Mouse (Mus musculus) embryonic facial prominence, embryonic 10.5 days (tissue): ENCODE data around the gene Aco2. TPM values are rescaled to one million over a fixed set of nuclear protein-coding genes. Genes with fewer than 3 reads are reported as not detected.

Experiments
- DNase-seq: peaks from one replicate; pipeline ENCODE4 v3.0.0-alpha.2; 2017; ENCODE audit warnings: low spot score
- H3K27ac ChIP-seq: fragments of 300-500 bp; sonication (generic); replicated peaks from 2 replicates; pipeline ENCODE4 v1.5.1; 2016; ENCODE audit warnings: mild to moderate bottlenecking
- H3K27me3 ChIP-seq: fragments of 300-500 bp; sonication (generic); replicated peaks from 2 replicates; pipeline ENCODE4 v1.6.1; 2016; ENCODE audit warnings: low read depth, mild to moderate bottlenecking; ENCODE audit not compliant: poor library complexity, severe bottlenecking
- H3K36me3 ChIP-seq: fragments of 300-500 bp; sonication (generic); replicated peaks from 2 replicates; pipeline ENCODE4 v1.6.1; 2016; ENCODE audit warnings: mild to moderate bottlenecking, moderate library complexity
- H3K4me1 ChIP-seq: fragments of 300-500 bp; sonication (generic); 2 replicates; pipeline ENCODE4 v1.6.1; 2016
- H3K4me3 ChIP-seq: fragments of 300-500 bp; sonication (generic); 2 replicates; pipeline ENCODE4 v1.5.1; 2016; ENCODE audit warnings: mild to moderate bottlenecking, moderate library complexity
- H3K9me3 ChIP-seq: fragments of 300-500 bp; sonication (generic); 2 replicates; pipeline ENCODE4 v1.6.1; 2016; ENCODE audit warnings: mild to moderate bottlenecking
- WGBS: fragments of 180-500 bp; shearing (Covaris S2); methylation state at CpG from one replicate; pipeline ENCODE4 v1.1.7; 2016; 5-methylcytosine and 5-hydroxymethylcytosine counted together
- polyA plus RNA-seq: library from polyadenylated mRNA; unstranded; fragments of >200 nt; fragmentation: Nextera tagmentation; extraction: Ambion mirVana; gene quantifications from 2 replicates; pipeline ENCODE4 v1.2.1, GENCODE M21; 2016

The Aco2 gene
- polyA plus RNA-seq, 1 experiment from 2014 or later, result 153 TPM

DNA sequence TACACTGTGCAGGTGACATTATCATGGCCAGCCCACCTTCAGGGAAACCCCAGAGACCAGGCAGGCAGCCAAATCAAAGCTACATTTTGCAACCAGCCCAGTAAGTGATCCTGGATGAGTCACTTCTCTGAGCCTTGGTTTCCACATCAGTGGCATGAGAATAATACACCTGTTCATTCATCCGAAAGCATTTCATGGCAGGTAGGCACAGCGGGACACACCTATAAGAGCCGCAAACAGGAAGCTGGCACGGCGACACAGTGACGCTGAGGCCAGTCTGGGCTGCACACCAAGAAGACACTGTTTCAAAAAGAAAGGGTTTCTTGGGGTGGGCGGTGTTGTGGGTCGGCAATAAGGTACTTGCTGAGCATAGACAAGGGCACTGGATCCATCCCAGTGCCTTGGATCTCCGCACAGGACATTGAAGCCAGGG lies 82.1 kb downstream of the Aco2 start:
- H3K27me3 ChIP-seq, result no peaks in the 10 kb centered on the region
- H3K4me1 ChIP-seq, result 0 out of 2 replicates have a peak, but pooled peaks cover 6% of the 10 kb centered on the region
- H3K9me3 ChIP-seq, result no peaks in the 10 kb centered on the region
- no peak for DNase-seq
- H3K4me3 ChIP-seq, result no peak overlapping the region
- peaks cover 27% of the 10 kb centered on the region; the same call in 1 of the 2 replicates for H3K36me3 ChIP-seq
- 96% methylated on average over 9 of the region's 9 CpGs for WGBS
- no peak overlapping the region for H3K27ac ChIP-seq

DNA sequence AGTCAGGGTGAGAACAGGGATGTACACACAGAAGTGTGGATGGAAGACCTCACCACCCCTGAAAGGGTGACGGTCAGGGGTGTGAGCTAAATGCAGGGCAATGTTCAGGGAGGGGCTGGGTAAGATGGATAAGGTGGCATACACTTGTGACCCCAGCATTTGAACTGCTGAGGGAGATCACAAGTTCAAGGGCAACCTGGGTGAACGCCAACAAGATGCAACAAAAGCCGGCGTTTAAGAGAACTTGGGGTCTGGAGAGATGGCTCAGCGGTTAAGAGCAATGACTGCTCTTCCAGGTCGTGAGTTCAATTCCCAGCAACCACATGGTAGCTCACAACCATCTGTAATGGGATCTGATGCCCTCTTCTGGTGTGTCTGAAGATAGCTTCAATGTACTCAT lies 82.6 kb downstream of the Aco2 start:
- peaks cover 27% of the 10 kb centered on the region; the same call in 1 of the 2 replicates for H3K36me3 ChIP-seq
- no peak for DNase-seq
- peaks cover 5% of the 10 kb centered on the region for H3K4me1 ChIP-seq
- H3K4me3 ChIP-seq, result no peak overlapping the region
- H3K27ac ChIP-seq, result no peak overlapping the region
- WGBS, result 92% methylated on average over 6 of the region's 6 CpGs
- H3K27me3 ChIP-seq, result no peaks in the 10 kb centered on the region
- no peaks in the 10 kb centered on the region for H3K9me3 ChIP-seq

DNA sequence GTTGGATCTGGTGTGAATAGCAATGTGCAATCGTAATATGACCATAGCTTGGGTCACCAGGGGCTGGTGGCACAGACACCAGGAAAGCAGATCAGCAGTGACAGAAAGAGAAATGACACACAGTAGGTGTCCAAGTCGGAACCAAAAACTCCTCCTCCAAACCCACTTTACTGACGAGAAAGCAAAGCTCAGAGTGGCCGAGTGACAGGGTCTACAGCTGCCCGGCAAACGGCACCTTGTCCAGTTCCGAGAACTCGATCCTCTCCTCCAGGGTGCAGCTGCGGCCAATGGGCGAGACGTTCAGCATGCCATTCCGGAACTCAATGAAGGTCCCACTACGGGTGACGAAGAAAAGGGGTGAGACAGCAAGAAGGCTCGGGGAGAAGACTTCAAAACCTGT lies 83.3 kb downstream of the Aco2 start:
- H3K27me3 ChIP-seq, result no peaks in the 10 kb centered on the region
- 91% methylated on average over 15 of the region's 15 CpGs for WGBS
- H3K9me3 ChIP-seq, result no peaks in the 10 kb centered on the region
- H3K4me1 ChIP-seq, result peaks cover 8% of the 10 kb centered on the region
- H3K36me3 ChIP-seq, result peaks cover 27% of the 10 kb centered on the region; the same call in 1 of the 2 replicates
- no peak for DNase-seq
- H3K4me3 ChIP-seq, result no peak overlapping the region
- no peak overlapping the region for H3K27ac ChIP-seq

GRCm38 (mm10) chr15:81956457-81956856 lies 84.3 kb downstream of the Aco2 start:
- WGBS, result 56% methylated on average over 8 of the region's 8 CpGs
- H3K9me3 ChIP-seq, result no peaks in the 10 kb centered on the region
- H3K4me3 ChIP-seq, result no peak overlapping the region
- H3K27me3 ChIP-seq, result no peaks in the 10 kb centered on the region
- no peak overlapping the region for H3K27ac ChIP-seq
- DNase-seq, result peak; percentile 65
- peaks cover 14% of the 10 kb centered on the region for H3K4me1 ChIP-seq
- H3K36me3 ChIP-seq, result peaks cover 21% of the 10 kb centered on the region; the same call in 1 of the 2 replicates

DNA sequence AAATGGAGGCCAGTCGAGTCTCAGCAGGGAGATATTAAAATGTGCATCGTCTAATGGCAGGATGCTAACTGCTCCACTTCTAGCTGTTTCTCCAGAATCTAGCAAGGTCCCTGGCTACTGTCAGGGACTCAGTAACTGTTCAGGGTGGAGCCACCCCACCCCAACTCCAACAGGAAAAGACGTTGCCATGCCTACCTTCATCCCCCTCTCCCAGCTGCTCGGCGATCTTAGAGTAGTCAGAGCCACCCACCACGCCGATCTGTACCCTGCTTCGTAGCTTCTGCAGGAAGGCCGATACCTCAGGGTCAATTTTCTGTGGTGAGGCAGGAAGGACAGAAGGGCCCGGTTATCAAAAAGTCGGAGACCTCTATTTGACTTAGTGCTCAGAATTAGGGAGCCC lies 85.5 kb downstream of the Aco2 start:
- 89% methylated on average over 11 of the region's 11 CpGs for WGBS

DNA sequence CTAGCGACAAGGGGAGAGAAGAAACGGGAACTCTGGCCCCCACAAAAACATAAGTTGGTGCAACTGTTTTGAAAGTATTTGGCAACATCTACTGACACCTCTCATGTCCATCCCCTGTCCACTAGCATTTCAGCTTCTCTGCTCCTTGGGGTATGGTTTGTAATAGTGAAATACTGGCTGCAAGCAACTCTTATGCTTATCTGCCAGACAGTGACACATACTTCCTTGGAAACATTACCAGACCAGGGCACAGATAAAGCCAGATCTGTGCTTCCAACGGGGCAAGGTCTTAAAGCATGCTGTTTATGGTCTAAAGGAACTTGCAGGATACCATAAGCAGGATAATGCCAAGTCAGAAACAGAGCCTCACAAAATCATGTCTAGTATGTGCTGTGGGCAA lies 86.8 kb downstream of the Aco2 start:
- Histone ChIP-seq H3K27ac (no peak overlapping the region), H3K4me1 (peaks cover 14% of the 10 kb centered on the region), H3K27me3 (no peaks in the 10 kb centered on the region), H3K36me3 (peaks cover 19% of the 10 kb centered on the region; the same call in 1 of the 2 replicates), H3K9me3 (no peaks in the 10 kb centered on the region), H3K4me3 (no peak overlapping the region)
- WGBS, result 93% methylated on average over 3 of the region's 3 CpGs
- DNase-seq, result no peak

More for the DNA sequence above, 85.5 kb downstream of the Aco2 start:
- no peak overlapping the region for H3K27ac ChIP-seq
- H3K27me3 ChIP-seq, result no peaks in the 10 kb centered on the region
- peaks cover 19% of the 10 kb centered on the region; the same call in 1 of the 2 replicates for H3K36me3 ChIP-seq
- DNase-seq, result no peak
- no peaks in the 10 kb centered on the region for H3K9me3 ChIP-seq
- H3K4me3 ChIP-seq, result no peak overlapping the region
- H3K4me1 ChIP-seq, result peaks cover 14% of the 10 kb centered on the region

DNA sequence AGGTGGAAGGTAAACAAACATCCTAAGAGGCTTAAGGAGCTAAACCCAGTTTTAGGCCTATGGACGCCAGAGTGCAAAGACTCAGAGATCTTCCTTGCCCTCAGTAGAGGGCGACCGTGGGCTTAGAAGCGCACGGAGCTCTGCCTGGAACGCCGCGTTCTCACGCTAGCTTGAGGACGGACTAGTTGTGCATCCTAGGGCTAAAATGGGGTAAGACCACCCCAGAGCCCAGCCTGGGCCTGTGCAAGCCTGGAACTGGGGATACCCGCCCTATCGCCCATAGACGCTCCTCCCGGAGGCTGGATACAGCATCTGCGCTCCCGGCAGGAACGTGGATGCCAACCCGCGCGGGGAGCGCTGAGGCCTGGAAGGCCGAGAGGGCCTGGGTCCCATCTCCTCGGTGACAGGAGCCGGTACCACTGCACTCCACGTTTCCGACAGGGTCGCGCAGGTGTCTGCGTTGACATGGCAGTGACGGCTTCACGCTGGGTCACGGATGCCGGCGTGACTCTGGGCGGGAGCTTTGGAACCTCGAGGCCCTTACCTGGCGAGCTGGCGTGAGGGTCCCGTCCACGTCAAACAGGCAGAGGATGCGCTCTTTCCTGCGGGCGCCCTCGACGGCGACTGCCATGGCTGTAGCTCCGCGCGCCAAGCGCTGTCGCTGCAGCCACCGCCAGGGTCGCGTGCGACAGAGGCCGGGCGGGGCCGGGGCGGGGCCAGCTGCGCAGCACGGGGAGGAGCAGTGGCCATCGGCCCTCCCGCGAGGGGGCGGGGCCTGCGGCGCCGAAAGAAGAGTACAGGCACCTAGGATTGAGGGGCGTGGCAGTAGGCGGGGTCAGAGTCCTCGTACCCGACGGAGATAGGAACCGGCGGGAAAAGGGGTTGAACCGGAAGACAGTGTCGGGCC lies 88.3 kb downstream of the Aco2 start, which contains the start of gene Pmm1:
TSS of gene Pmm1 (minus strand) at position 760 of the 907 bp plus-strand sequence.
- under 1% methylated on average over 77 of the region's 77 CpGs for WGBS
- peak within 1 kb of the TSS; percentile 81 for H3K27ac ChIP-seq
- peaks cover 20% of the 10 kb centered on the region for H3K4me1 ChIP-seq
- no peaks in the 10 kb centered on the region for H3K27me3 ChIP-seq
- peak; percentile 99 for DNase-seq
- H3K4me3 ChIP-seq, result peak within 1 kb of the TSS; percentile 81
- no peaks in the 10 kb centered on the region for H3K9me3 ChIP-seq
- peaks cover 4% of the 10 kb centered on the region; the same call in 1 of the 2 replicates for H3K36me3 ChIP-seq

DNA sequence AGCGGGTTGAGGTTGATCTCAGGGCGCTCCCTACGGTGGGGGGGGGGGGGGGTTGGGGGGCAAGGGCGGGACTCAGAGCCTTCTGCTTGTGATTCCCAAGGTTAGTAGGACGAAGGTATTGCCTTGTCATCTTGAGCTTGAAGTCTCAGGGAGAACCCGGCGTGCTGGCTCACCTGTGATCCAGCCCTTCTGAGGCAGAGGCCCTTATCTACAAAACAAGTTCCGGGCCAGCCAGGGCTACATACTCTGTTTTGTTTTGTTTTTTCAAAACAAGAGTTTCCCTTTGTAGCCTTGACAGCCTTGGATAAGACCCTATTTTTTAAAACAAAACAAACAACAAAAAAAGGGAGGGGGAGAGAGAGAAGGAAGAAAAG lies 89.0 kb downstream of the Aco2 start:
- Histone ChIP-seq H3K9me3 (no peaks in the 10 kb centered on the region), H3K36me3 (peaks cover under 1% of the 10 kb centered on the region; the same call in 1 of the 2 replicates), H3K4me3 (peak overlapping the region; percentile 81), H3K27ac (peak overlapping the region; percentile 81), H3K4me1 (peaks cover 20% of the 10 kb centered on the region), H3K27me3 (no peaks in the 10 kb centered on the region)
- WGBS, result 4% methylated on average over 8 of the region's 8 CpGs
- no peak for DNase-seq

- no peak for DNase-seq
- H3K27me3 ChIP-seq, result no peaks in the 10 kb centered on the region
- H3K4me1 ChIP-seq, result peaks cover 22% of the 10 kb centered on the region
- WGBS, result 75% methylated on average over 1 of the region's 1 CpGs
- no peaks in the 10 kb centered on the region for H3K9me3 ChIP-seq
- H3K4me3 ChIP-seq, result no peak overlapping the region
- no peak overlapping the region for H3K27ac ChIP-seq
- H3K36me3 ChIP-seq, result no peaks in the 10 kb centered on the region
These were observed 92.2 kb downstream of the Aco2 start for GRCm38 (mm10) chr15:81964262-81964661.

Other genes starting within 250 kb of the Aco2 start
- 35.3 and 45.0 TPM in 2 replicates for gene L3mbtl2, start 208.4 kb upstream of the Aco2 start, polyA plus RNA-seq
- gene Chadl, start 175.0 kb upstream of the Aco2 start, polyA plus RNA-seq, result 1.5 and 1.7 TPM in 2 replicates
- 50.3 and 52.0 TPM in 2 replicates for gene Zc3h7b, start 127.3 kb upstream of the Aco2 start, polyA plus RNA-seq
- 161 and 173 TPM in 2 replicates for gene Rangap1, start 126.8 kb upstream of the Aco2 start, polyA plus RNA-seq
- gene Tef, start 69.9 kb upstream of the Aco2 start, polyA plus RNA-seq, result 15.9 and 16.0 TPM in 2 replicates
- 20.1 and 20.3 TPM in 2 replicates for gene Tob2, start 13.5 kb upstream of the Aco2 start, polyA plus RNA-seq
- 260 and 267 TPM in 2 replicates for gene Phf5a, start 398 bp upstream of the Aco2 start, polyA plus RNA-seq
- 74.3 and 84.5 TPM in 2 replicates for gene Polr3h, start 53.9 kb downstream of the Aco2 start, polyA plus RNA-seq
- 8.1 and 8.5 TPM in 2 replicates for gene Csdc2, start 64.5 kb downstream of the Aco2 start, polyA plus RNA-seq
- 21.9 and 26.9 TPM in 2 replicates for gene Pmm1, start 88.6 kb downstream of the Aco2 start, polyA plus RNA-seq
- not detected in 2 replicates for gene 1700029P11Rik, start 108.2 kb downstream of the Aco2 start, polyA plus RNA-seq
- 100 and 104 TPM in 2 replicates for gene Xrcc6, start 115.5 kb downstream of the Aco2 start, polyA plus RNA-seq
- gene Desi1, start 161.6 kb downstream of the Aco2 start, polyA plus RNA-seq, result 35.7 and 38.8 TPM in 2 replicates
- gene Snu13, start 175.3 kb downstream of the Aco2 start, polyA plus RNA-seq, result 389 and 393 TPM in 2 replicates
- not detected in 2 replicates for gene 4930407I10Rik, start 186.8 kb downstream of the Aco2 start, polyA plus RNA-seq
- gene Mei1, start 197.7 kb downstream of the Aco2 start, polyA plus RNA-seq, result 0.14 TPM in 1 of 2 replicates, not detected in the other